Mouse (Mus musculus): Measurements from ENCODE around the gene Kif6. TPM values are rescaled to one million over a fixed set of nuclear protein-coding genes. Genes with fewer than 3 reads are reported as not detected.

The Kif6 gene
- total and polyA plus RNA-seq, 2 experiments from 2014 or later = 1.7 to 40.5 TPM

- no peaks in the 10 kb centered on the region for H3K36me3 ChIP-seq (replicated peaks; ENCODE audit: control insufficient read depth, insufficient read depth, low read length)
- TF ChIP-seq EP300 (IDR thresholded peaks at IDR 0.05; ENCODE audit: low read depth) (no peak), CTCF (IDR thresholded peaks at IDR 0.05; ENCODE audit: low read depth) (no peak)
- ATAC-seq (ENCODE audit: insufficient read depth, low read depth) (no peak), DNase-seq (ENCODE audit: low spot score) (no peak)
- no peaks in the 10 kb centered on the region for H3K9me3 ChIP-seq (replicated peaks; ENCODE audit: control insufficient read depth, low read length)
- H3K4me3 ChIP-seq (ENCODE audit: low read depth, low read length) = no peak overlapping the region
- H3K27ac ChIP-seq (ENCODE audit: low read depth) = no peak overlapping the region
- H3K4me2 ChIP-seq (ENCODE audit: low read depth, low read length) = no peak overlapping the region
- 53% methylated on average over 7 of the region's 7 CpGs for WGBS
- H3K4me1 ChIP-seq (ENCODE audit: control insufficient read depth, insufficient read depth) = no peaks in the 10 kb centered on the region
- H3K27me3 ChIP-seq (ENCODE audit: control insufficient read depth, insufficient read depth, low read length) = no peaks in the 10 kb centered on the region
- H3K9ac ChIP-seq (replicated peaks; ENCODE audit: low read depth, low read length) = no peak overlapping the region
Measured at GRCm38 (mm10) chr17:49788187-49788974, 173.4 kb downstream of the Kif6 start.

GRCm38 (mm10) chr17:49791546-49791945 lies 176.6 kb downstream of the Kif6 start:
- Histone ChIP-seq H3K9me3 (replicated peaks; ENCODE audit: control insufficient read depth, low read length) (no peaks in the 10 kb centered on the region), H3K36me3 (replicated peaks; ENCODE audit: control insufficient read depth, insufficient read depth, low read length) (no peaks in the 10 kb centered on the region), H3K27me3 (ENCODE audit: control insufficient read depth, insufficient read depth, low read length) (no peaks in the 10 kb centered on the region), H3K4me1 (ENCODE audit: control insufficient read depth, insufficient read depth) (no peaks in the 10 kb centered on the region), H3K9ac (replicated peaks; ENCODE audit: low read depth, low read length) (no peak overlapping the region), H3K27ac (ENCODE audit: low read depth) (no peak overlapping the region), H3K4me2 (ENCODE audit: low read depth, low read length) (no peak overlapping the region), H3K4me3 (ENCODE audit: low read depth, low read length) (no peak overlapping the region)
- 91% methylated on average over 5 of the region's 5 CpGs for WGBS
- DNase-seq (ENCODE audit: low spot score) (no peak), ATAC-seq (ENCODE audit: insufficient read depth, low read depth) (no peak)
- TF ChIP-seq EP300 (IDR thresholded peaks at IDR 0.05; ENCODE audit: low read depth) (no peak), CTCF (IDR thresholded peaks at IDR 0.05; ENCODE audit: low read depth) (no peak)

- Histone ChIP-seq H3K36me3 (replicated peaks; ENCODE audit: control insufficient read depth, insufficient read depth, low read length) (no peaks in the 10 kb centered on the region), H3K27me3 (ENCODE audit: control insufficient read depth, insufficient read depth, low read length) (no peaks in the 10 kb centered on the region), H3K9ac (replicated peaks; ENCODE audit: low read depth, low read length) (no peak overlapping the region), H3K9me3 (replicated peaks; ENCODE audit: control insufficient read depth, low read length) (no peaks in the 10 kb centered on the region), H3K27ac (ENCODE audit: low read depth) (no peak overlapping the region), H3K4me2 (ENCODE audit: low read depth, low read length) (no peak overlapping the region), H3K4me1 (ENCODE audit: control insufficient read depth, insufficient read depth) (no peaks in the 10 kb centered on the region), H3K4me3 (ENCODE audit: low read depth, low read length) (no peak overlapping the region)
- ATAC-seq (ENCODE audit: insufficient read depth, low read depth) (no peak), DNase-seq (ENCODE audit: low spot score) (no peak)
- 84% methylated on average over 10 of the region's 10 CpGs for WGBS
- TF ChIP-seq CTCF (IDR thresholded peaks at IDR 0.05; ENCODE audit: low read depth) (no peak), EP300 (IDR thresholded peaks at IDR 0.05; ENCODE audit: low read depth) (no peak)
Measured at GRCm38 (mm10) chr17:49792217-49792743, 177.3 kb downstream of the Kif6 start.

DNA sequence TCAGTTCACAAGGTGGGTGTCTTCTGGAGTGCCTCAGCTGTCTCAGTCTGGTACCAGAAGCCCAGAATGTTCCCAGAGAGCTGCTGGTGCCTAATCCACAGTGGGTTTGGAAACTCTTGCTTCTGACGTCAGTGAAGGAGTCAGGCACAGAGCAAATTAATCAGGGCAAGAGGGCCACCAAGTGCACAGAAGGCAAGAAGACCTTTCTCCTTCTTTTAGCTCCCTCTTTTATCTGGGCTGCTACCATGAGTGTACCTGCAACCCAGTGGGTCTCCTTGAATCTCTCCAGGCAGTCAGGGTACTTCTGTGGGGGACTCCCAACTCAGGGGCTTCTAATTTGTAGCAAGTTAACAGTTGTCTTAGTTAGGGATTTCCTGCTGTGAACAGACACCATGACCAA lies 178.0 kb downstream of the Kif6 start:
- no peak for TF ChIP-seq EP300 (IDR thresholded peaks at IDR 0.05; ENCODE audit: low read depth)
- TF ChIP-seq CTCF (IDR thresholded peaks at IDR 0.05; ENCODE audit: low read depth) = no peak
- Histone ChIP-seq H3K27ac (ENCODE audit: low read depth) (no peak overlapping the region), H3K4me1 (ENCODE audit: control insufficient read depth, insufficient read depth) (no peaks in the 10 kb centered on the region), H3K4me3 (ENCODE audit: low read depth, low read length) (no peak overlapping the region), H3K4me2 (ENCODE audit: low read depth, low read length) (no peak overlapping the region), H3K9ac (replicated peaks; ENCODE audit: low read depth, low read length) (no peak overlapping the region), H3K36me3 (replicated peaks; ENCODE audit: control insufficient read depth, insufficient read depth, low read length) (no peaks in the 10 kb centered on the region), H3K9me3 (replicated peaks; ENCODE audit: control insufficient read depth, low read length) (no peaks in the 10 kb centered on the region), H3K27me3 (ENCODE audit: control insufficient read depth, insufficient read depth, low read length) (no peaks in the 10 kb centered on the region)
- ATAC-seq (ENCODE audit: insufficient read depth, low read depth) (no peak), DNase-seq (ENCODE audit: low spot score) (no peak)
- WGBS = 81% methylated on average over 1 of the region's 1 CpGs

DNA sequence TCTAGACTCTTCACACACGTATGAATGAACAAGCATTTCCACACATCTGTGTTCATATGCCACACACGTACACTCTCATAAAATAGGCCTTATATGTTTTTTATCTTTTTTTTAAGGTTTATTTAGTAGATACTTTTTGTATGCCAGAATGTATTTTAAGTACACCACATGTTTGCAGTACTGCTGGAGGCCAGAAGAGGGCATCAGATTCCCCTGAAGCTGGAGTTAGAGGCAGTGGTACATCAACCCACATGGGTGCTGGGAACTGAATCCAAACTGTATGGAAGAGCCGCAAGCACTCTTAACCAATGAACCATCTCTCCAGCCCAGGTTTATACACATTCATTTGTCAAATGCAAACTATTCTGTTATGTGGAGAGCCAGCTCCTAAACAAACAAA lies 179.0 kb downstream of the Kif6 start:
- Histone ChIP-seq H3K9ac (replicated peaks; ENCODE audit: low read depth, low read length) (no peak overlapping the region), H3K9me3 (replicated peaks; ENCODE audit: control insufficient read depth, low read length) (no peaks in the 10 kb centered on the region), H3K27ac (ENCODE audit: low read depth) (no peak overlapping the region), H3K4me1 (ENCODE audit: control insufficient read depth, insufficient read depth) (no peaks in the 10 kb centered on the region), H3K36me3 (replicated peaks; ENCODE audit: control insufficient read depth, insufficient read depth, low read length) (no peaks in the 10 kb centered on the region), H3K4me2 (ENCODE audit: low read depth, low read length) (no peak overlapping the region), H3K27me3 (ENCODE audit: control insufficient read depth, insufficient read depth, low read length) (no peaks in the 10 kb centered on the region), H3K4me3 (ENCODE audit: low read depth, low read length) (no peak overlapping the region)
- 89% methylated on average over 3 of the region's 3 CpGs for WGBS
- DNase-seq (ENCODE audit: low spot score) (no peak), ATAC-seq (ENCODE audit: insufficient read depth, low read depth) (no peak)
- TF ChIP-seq EP300 (IDR thresholded peaks at IDR 0.05; ENCODE audit: low read depth) = no peak
- no peak for TF ChIP-seq CTCF (IDR thresholded peaks at IDR 0.05; ENCODE audit: low read depth)
